Mouse (Mus musculus): ENCODE results near the gene Mon1b.

Gene Mon1b

DNA sequence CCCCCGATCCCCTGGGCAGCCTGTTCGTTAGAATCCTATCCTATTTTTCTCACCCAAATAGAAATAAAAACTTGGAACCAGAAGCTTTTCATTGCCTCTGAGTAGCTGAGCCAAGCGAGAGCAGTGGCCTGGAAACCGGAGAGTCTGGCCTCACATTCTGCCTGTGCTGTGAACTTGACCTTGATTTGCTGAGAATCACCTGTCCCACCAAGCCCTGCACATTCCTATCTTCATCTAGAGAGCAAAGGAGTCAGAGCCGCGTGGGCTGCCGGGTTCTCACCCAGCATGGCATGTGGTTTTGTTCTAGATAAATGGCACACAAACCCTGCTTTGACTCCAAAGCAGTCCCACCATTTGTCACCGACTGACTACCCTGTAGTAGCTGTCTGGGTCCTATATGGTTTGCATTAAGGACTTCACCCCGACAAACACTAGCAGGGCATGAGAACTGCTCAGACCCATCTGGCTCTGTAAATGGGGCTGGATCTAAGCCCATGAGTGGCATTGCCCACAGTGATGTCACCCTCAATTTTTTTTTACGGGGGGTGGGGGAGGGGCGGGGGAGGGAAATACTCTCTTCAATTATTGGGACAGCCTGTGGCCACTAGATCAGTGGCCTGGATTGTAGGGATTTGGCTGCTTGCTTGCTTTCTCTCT, 37.3 kb downstream of the Mon1b start:
- no peak for DNase-seq (ENCODE audit: low read depth, low spot score)

GRCm38 (mm10) chr8:113673300-113673699, 37.9 kb downstream of the Mon1b start:
- no peak for DNase-seq (ENCODE audit: low read depth, low spot score)

GRCm38 (mm10) chr8:113674611-113675010, 39.2 kb downstream of the Mon1b start:
- no peak for DNase-seq (ENCODE audit: low read depth, low spot score)

DNA sequence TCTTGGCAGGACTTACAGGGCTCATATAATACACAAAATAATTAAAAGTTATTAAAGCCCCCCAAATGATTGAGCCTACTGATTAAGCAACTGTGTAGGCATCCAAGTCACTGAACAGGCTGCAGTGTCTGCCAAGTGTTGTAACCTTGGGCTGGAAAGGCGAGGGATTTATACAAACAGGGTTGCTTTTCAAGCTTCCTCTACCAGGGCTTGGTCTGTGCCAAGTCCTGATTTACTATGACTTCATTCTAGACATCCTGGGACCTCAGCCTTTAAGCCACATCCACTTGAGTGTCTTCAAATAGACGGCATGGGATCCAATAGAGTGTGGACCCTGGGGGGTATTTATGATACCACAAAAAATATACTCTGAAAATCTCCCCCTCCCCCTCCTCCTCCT, 39.9 kb downstream of the Mon1b start:
- no peak for DNase-seq (ENCODE audit: low read depth, low spot score)

GRCm38 (mm10) chr8:113676811-113677210, 41.4 kb downstream of the Mon1b start:
- no peak for DNase-seq (ENCODE audit: low read depth, low spot score)

DNA sequence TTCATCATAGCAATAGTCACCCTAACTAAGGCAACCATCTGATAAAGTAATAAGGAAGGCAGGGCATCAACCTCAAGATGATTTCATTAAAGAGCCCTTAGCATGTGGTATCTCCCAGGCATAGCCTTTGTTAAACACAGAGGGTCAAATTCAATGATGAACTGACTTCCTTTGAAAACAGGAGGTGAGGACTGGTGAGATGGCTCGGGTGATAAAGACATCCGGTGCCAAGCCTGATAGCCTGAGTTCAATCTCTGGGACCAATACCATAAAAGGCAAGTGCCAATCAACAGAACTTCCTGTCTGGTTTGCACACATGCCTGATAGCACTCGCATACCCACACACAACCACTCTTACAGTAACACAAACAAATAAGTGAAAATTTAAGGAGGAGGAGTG, 44.0 kb downstream of the Mon1b start:
- no peak for DNase-seq (ENCODE audit: low read depth, low spot score)

DNA sequence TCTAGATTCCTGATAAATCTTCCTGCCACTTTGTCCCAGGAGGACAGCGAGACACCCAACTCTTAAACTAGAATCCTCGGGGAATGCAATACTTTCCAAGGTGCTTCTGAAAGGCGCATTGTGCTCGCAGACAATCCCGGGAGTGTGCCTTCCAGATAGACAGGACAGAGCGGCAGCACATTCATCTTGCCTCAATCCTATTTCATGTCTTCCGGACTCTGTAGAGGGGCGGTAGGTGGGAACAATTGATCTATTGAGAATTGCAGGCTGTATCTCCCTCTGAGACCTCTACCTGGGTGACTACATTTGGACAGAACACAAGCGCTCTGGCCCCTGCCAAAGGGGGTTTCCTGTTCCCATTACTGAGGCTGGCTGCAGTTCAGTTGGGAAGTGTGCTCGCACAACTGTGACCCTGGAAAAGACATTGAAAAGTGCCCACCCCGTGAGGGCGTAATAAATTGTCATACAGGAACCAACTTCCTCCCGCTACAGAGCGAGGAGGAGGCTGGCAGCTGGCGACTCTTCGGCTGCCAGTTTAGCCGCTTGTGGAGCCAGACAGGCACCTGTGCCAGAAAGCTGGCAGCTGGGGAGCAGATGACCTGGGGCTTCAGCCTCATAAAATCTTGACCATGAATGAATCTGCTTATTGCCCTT, 52.6 kb downstream of the Mon1b start:
- DNase-seq (ENCODE audit: low read depth, low spot score), result no peak

DNA sequence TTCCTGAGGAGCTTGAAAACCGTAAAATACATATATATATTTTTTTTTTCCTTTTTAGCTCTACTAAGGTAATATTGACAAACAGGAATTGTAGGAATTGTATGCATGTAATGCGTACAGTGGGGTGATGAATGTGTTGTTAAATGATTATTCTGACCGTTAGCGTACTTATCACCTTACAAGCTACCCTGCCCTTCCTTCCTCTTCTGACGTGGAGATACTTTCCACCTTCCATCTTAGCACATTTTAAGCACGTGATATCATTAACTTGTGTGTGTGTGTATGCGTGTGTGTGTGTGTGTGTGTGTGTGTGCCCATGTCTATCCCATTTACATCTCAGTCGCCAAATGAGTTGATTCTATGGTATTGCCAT, 53.1 kb downstream of the Mon1b start:
- no peak for DNase-seq (ENCODE audit: low read depth, low spot score)

- no peak for DNase-seq (ENCODE audit: low read depth, low spot score)
These were observed 56.4 kb downstream of the Mon1b start for GRCm38 (mm10) chr8:113691622-113692343.

All from ES-CJ7 (cell line).